Mouse (Mus musculus) heart, postnatal 0 days (tissue): ENCODE results near the gene Rars.

Experiments
- CTCF ChIP-seq: IDR thresholded peaks from 2 replicates; pipeline ENCODE4 v1.5.1; 2016; ENCODE audit warnings: antibody characterized with exemption, control low read depth, low read depth
- EP300 ChIP-seq: IDR thresholded peaks from 2 replicates; pipeline ENCODE4 v1.6.1; 2016; ENCODE audit warnings: antibody characterized with exemption, low read depth

- TF ChIP-seq CTCF (no peak), EP300 (no peak)
These were observed 73.7 kb downstream of the Rars start for GRCm38 (mm10) chr11:35760627-35761003.
